Mouse (Mus musculus): Measurements from ENCODE around the gene Mybpc1. TPM values are rescaled to one million over a fixed set of nuclear protein-coding genes. Genes with fewer than 3 reads are reported as not detected.

Mybpc1 gene
- polyA plus RNA-seq (2012; rRNA removed), result 3.1 and 6.4 TPM in 2 replicates

DNA sequence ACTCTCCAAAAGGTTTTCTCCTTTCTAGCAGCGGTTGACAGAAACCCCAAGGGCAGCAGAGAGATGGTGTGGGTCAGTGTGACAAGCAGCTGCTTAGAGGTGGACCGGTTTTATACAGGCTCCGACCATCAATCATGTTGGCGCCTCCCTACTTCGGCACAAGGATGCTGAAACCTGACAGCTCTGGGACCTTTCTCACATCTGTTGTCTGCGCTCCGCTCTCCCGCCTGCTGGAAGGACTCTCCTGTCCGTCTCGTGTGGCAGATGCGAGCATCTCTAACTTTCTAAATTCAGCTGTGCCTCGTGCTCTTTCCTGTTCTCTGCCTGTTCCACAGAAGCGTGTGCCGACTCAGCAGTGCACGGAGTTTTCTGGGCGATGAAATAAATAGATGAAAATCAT is at the start of gene Mybpc1:
Gene Mybpc1 (minus strand): TSS at position 210 of the 400 bp plus-strand sequence.
- TF ChIP-seq CTCF (IDR thresholded peaks at IDR 0.05; ENCODE audit: borderline replicate concordance, extremely low read depth, insufficient read depth, insufficient read length), result no peak
- TF ChIP-seq POLR2A (IDR thresholded peaks at IDR 0.05; ENCODE audit: borderline replicate concordance, extremely low read depth, insufficient read depth, insufficient read length, poor library complexity, severe bottlenecking), result no peak
- peak; percentile 41 for DNase-seq (ENCODE audit: low read depth)

- TF ChIP-seq POLR2A (IDR thresholded peaks at IDR 0.05; ENCODE audit: borderline replicate concordance, extremely low read depth, insufficient read depth, insufficient read length, poor library complexity, severe bottlenecking), result no peak
- TF ChIP-seq CTCF (IDR thresholded peaks at IDR 0.05; ENCODE audit: borderline replicate concordance, extremely low read depth, insufficient read depth, insufficient read length), result no peak
- no peak for DNase-seq (ENCODE audit: low read depth)
Measured at GRCm38 (mm10) chr10:88645448-88645847, 40.5 kb upstream of the Mybpc1 start.

DNA sequence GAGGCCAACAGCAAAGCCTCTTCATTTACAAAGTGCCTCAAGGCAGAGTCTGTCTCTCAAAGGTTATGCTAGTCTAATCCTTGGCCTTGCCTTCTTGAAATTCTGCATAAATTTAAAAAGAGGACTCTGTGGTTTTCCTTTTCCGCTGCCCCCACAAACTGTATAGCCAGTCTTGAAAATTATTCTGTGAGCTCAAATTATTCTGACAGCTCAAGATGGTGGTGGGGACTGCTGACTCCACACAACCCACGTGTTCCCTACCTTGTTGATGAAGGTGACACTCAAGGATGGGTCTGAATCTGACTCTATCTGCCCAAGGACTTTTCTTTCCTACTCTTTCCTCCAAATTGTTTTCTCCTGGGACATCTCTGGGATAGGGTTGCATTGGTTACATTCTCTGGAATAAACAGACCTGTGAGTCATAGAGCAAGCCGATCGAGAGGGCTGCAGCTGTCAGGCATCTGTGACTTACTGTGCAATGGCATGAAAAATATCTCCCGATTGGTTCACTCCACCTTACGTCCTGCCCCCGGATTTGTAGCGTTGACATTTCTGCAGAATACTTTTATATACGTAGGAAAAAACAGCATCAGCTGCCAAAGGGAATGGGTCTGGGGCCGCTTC is 26.5 kb upstream of the Mybpc1 start:
- DNase-seq (ENCODE audit: low read depth), result no peak
- TF ChIP-seq CTCF (IDR thresholded peaks at IDR 0.05; ENCODE audit: borderline replicate concordance, extremely low read depth, insufficient read depth, insufficient read length), result no peak
- TF ChIP-seq POLR2A (IDR thresholded peaks at IDR 0.05; ENCODE audit: borderline replicate concordance, extremely low read depth, insufficient read depth, insufficient read length, poor library complexity, severe bottlenecking), result no peak

DNA sequence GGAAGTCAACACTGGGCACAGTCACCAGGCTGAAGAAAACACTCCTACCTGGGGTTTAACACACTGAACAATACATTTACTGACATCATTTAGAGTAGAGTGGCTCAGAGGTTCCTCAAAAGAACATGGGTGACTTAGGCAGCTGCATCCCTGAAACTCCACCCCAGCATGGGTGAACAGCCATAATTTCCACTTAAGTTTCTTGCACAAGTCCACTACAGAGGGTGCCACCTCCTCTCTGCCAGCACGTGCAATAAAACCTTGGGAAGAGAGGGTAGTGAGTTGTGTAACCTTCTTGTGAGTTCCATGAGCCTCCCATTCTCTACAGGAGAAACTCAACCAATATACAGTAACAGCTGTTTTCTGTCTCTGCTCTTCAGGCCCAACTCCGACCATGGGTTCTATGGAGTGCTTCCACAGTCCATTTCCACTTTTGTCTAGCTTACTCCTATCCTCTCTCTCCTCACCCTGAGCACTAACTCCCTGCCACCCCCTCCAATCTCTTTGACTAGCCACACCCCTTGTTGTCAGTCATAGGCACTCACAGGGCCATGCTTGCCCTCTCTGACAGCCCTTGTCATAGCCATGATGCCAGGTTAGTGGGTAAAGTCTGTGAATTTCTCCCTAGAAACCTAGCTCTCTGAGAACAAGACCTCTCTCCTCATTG is 25.8 kb upstream of the Mybpc1 start:
- TF ChIP-seq POLR2A (IDR thresholded peaks at IDR 0.05; ENCODE audit: borderline replicate concordance, extremely low read depth, insufficient read depth, insufficient read length, poor library complexity, severe bottlenecking) (no peak), CTCF (IDR thresholded peaks at IDR 0.05; ENCODE audit: borderline replicate concordance, extremely low read depth, insufficient read depth, insufficient read length) (no peak)
- DNase-seq (ENCODE audit: low read depth), result no peak

DNA sequence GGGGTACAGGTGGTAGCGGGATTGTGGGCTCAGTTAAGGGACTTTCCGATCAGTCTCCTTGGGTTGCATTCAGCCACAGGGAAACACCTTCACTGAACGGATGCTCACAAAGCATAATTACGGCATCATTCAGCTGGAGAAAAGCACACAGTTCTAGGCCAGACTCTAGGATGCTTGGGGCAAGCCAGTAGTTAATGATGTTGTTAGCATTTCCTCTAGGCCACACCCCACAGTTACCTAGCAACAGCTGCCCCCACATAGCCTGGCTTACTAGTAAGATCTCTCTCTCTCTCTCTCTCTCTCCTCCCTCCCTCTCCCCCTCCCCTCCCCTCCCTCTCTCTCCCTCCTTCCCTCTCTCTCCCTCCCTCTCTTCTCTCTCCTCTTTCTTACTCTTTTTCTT is 22.1 kb upstream of the Mybpc1 start:
- TF ChIP-seq POLR2A (IDR thresholded peaks at IDR 0.05; ENCODE audit: borderline replicate concordance, extremely low read depth, insufficient read depth, insufficient read length, poor library complexity, severe bottlenecking) (no peak), CTCF (IDR thresholded peaks at IDR 0.05; ENCODE audit: borderline replicate concordance, extremely low read depth, insufficient read depth, insufficient read length) (no peak)
- peak; percentile 77 for DNase-seq (ENCODE audit: low read depth)

- no peak for TF ChIP-seq POLR2A (IDR thresholded peaks at IDR 0.05; ENCODE audit: borderline replicate concordance, extremely low read depth, insufficient read depth, insufficient read length, poor library complexity, severe bottlenecking)
- TF ChIP-seq CTCF (IDR thresholded peaks at IDR 0.05; ENCODE audit: borderline replicate concordance, extremely low read depth, insufficient read depth, insufficient read length), result no peak
- DNase-seq (ENCODE audit: low read depth), result no peak
Measured at GRCm38 (mm10) chr10:88626176-88626575, 21.2 kb upstream of the Mybpc1 start.

DNA sequence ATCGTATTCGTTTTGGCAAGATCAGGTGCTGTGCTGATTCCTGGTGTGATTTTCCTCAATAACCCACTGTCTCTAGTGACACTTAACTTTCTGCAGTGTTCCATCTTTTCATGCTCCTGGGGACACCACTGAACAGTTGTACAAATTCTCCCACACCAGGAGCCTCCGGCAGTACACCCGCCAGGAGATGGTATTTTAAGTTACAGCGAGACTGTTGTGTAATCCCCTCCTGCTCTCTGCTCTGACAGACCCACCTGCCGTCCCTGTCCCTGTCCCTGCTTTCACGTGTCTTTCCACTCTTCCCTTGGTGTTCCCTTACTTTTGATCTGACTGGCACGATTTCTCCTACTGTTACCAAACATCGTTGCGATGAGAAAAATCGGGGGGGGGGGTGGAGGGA is 19.3 kb upstream of the Mybpc1 start:
- DNase-seq (ENCODE audit: low read depth), result no peak
- TF ChIP-seq CTCF (IDR thresholded peaks at IDR 0.05; ENCODE audit: borderline replicate concordance, extremely low read depth, insufficient read depth, insufficient read length) (no peak), POLR2A (IDR thresholded peaks at IDR 0.05; ENCODE audit: borderline replicate concordance, extremely low read depth, insufficient read depth, insufficient read length, poor library complexity, severe bottlenecking) (no peak)

DNA sequence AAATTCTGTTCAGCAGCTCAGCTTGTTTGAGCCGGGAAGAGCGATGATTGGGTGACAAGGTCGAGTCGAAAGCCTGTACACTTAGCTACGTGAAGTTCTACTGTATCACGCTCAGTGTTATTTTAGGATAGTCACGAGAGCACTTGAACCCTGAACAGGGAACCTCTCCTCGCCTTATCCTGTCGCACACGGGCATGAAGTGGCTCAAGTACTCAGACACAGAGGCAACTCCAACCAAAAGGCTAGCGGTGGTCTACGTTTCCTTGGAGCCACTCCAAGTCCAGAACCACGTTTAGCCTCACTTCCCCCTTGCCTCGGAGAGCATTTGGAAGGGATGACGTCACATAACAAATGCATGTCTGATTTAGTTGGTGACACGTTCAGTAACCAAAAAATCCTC is 17.7 kb upstream of the Mybpc1 start:
- no peak for DNase-seq (ENCODE audit: low read depth)
- TF ChIP-seq POLR2A (IDR thresholded peaks at IDR 0.05; ENCODE audit: borderline replicate concordance, extremely low read depth, insufficient read depth, insufficient read length, poor library complexity, severe bottlenecking) (no peak), CTCF (IDR thresholded peaks at IDR 0.05; ENCODE audit: borderline replicate concordance, extremely low read depth, insufficient read depth, insufficient read length) (no peak)

DNA sequence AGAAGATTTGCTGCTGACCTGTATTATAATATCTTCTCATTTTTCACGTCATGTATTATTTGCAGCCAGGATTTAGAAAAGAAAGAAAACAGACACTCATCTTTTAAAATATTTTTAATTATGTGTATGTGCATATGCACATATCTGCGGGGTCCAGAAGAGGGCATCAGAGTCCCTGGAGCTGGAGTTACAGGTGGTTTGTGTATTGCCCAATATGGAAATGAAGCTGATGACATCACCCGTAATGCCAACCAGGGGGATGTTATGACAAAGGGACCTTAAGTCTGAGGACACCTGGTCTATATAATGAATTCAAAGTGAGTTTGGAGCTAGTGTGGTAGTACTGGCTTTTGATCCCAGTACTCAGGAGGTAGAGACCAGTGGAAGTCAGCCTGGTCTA is 15.9 kb upstream of the Mybpc1 start:
- no peak for DNase-seq (ENCODE audit: low read depth)
- no peak for TF ChIP-seq CTCF (IDR thresholded peaks at IDR 0.05; ENCODE audit: borderline replicate concordance, extremely low read depth, insufficient read depth, insufficient read length)
- TF ChIP-seq POLR2A (IDR thresholded peaks at IDR 0.05; ENCODE audit: borderline replicate concordance, extremely low read depth, insufficient read depth, insufficient read length, poor library complexity, severe bottlenecking), result no peak

GRCm38 (mm10) chr10:88613051-88613450 is 8.1 kb upstream of the Mybpc1 start:
- TF ChIP-seq POLR2A (IDR thresholded peaks at IDR 0.05; ENCODE audit: borderline replicate concordance, extremely low read depth, insufficient read depth, insufficient read length, poor library complexity, severe bottlenecking) (no peak), CTCF (IDR thresholded peaks at IDR 0.05; ENCODE audit: borderline replicate concordance, extremely low read depth, insufficient read depth, insufficient read length) (no peak)
- DNase-seq (ENCODE audit: low read depth), result no peak

DNA sequence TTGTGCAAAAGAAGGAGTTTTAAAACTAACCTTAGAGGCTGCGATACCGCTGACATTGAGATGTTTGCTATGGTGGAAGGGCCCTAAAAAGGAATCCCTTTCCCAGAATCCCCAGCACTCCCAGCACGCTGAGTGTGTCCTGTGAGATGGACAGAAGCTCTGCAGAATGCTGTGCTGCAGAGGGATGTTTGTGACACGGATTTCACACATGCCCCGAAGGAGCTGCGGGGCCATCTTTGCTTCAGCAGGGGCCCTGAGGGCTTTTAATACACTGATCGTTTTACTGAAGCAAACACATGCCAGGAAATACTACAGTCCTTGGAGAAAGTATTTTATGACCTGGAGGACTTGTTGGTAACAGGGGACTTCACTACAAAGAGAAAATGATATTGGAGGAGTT is 1.7 kb upstream of the Mybpc1 start:
- TF ChIP-seq CTCF (IDR thresholded peaks at IDR 0.05; ENCODE audit: borderline replicate concordance, extremely low read depth, insufficient read depth, insufficient read length) (no peak), POLR2A (IDR thresholded peaks at IDR 0.05; ENCODE audit: borderline replicate concordance, extremely low read depth, insufficient read depth, insufficient read length, poor library complexity, severe bottlenecking) (no peak)
- no peak for DNase-seq (ENCODE audit: low read depth)

DNA sequence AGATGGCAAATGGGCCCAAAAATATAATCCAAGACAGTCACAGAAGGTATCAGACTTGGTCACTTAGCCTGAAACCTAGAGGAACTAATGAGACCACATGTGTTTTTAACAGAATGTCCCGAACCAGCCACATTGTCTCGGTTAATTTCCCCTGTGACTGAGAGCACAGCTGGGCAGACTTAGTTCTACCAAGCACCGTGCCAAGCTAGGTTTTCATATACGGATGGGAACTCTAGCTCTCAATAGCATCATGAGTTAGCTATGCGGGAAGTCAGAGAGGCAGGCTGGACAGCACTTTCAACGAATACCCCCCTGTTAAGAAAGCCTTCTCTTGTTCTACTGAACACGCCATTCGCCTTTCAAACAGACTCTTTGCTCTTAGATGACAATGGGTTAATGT is 1.1 kb upstream of the Mybpc1 start:
- TF ChIP-seq POLR2A (IDR thresholded peaks at IDR 0.05; ENCODE audit: borderline replicate concordance, extremely low read depth, insufficient read depth, insufficient read length, poor library complexity, severe bottlenecking) (no peak), CTCF (IDR thresholded peaks at IDR 0.05; ENCODE audit: borderline replicate concordance, extremely low read depth, insufficient read depth, insufficient read length) (no peak)
- DNase-seq (ENCODE audit: low read depth), result peak; percentile 20
